Mouse (Mus musculus) gastrocnemius, adult 8-10 months (tissue): Measurements from ENCODE around the gene Slc26a8. TPM values are rescaled to one million over a fixed set of nuclear protein-coding genes. Genes with fewer than 3 reads are reported as not detected.

Experiments
- DNase-seq, 2 experiments: peaks; one replicate each; pipeline ENCODE4 v3.0.0; 2022; ENCODE audit warnings: low spot score in 2 of 2
- total RNA-seq, 4 experiments: library from RNA; stranded (reverse); gene quantifications; 2 replicates each; pipeline ENCODE4 v1.2.4; 2022

The Slc26a8 gene
- total RNA-seq, 4 experiments from 2014 or later = 0.10 to 0.63 (median 0.46) TPM; not detected in 1

DNA sequence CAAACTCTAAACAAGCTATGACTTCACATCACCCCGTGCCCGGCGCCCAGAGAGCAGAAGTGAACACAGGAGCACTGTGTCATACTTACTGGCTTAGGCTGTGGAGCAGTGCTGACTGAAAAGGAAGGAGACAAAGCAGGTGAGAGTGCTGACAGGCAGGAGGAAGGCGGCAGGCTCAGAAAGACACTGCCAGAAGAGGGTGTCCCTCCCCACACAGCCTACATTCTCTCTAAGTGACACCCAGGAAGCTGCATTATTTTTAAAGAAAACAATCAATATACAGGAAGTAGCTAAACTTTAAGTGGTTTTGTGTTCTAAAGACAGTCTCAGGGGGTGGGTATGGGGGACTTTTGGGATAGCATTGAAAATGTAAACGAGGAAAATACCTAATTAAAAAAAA, 89.3 kb downstream of the Slc26a8 start:
- DNase-seq = no peak

DNA sequence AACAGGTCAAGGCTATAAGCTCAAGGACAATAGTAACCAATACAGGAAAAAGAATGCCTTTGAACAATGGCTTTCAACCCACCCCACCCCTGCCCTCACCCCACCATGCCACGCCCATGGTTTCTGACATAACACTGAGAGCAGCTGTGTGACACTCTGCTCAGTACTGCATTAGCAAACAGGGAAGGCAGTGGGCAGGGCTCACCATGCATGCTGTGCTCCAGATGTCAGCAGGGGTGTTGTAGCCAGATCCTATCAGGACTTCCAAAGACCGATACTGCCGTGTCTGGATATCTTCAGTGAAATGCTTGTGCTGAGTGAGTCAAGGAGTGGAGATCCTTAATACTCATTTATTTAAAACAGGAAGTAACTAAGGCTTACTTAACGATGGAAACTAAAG, 96.1 kb downstream of the Slc26a8 start:
- no peak for DNase-seq

GRCm38 (mm10) chr17:28592998-28593397, 97.0 kb downstream of the Slc26a8 start:
- DNase-seq = peak; percentile 14 to 45

- no peak for DNase-seq
Observed at GRCm38 (mm10) chr17:28591476-28591875, 98.6 kb downstream of the Slc26a8 start.

- DNase-seq = no peak
Observed at GRCm38 (mm10) chr17:28590596-28590995, 99.4 kb downstream of the Slc26a8 start.

DNA sequence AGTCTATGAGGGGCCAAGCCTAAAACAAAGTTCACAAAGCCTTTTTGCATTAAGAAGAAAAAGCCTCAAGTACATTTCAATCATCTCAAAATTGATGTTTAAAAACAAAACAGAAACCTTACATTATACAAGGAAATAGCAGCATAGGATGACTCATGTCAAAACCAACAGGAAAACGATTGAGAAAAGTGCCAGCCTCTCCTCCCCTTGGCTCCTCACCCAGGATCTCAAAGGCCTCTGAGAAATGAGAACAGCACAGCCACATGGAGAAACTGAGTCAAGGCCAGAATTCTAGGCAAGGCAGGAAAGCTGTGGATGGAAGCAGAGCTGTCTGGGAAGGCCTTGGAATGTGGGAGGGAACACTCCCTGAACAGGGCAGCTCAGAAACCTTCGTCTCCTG, 101.4 kb downstream of the Slc26a8 start:
- DNase-seq = no peak

Other genes with a start within 250 kb of the Slc26a8 start
- 100 to 1,000 TPM in 1 of 4 experiments, 10 to 100 TPM in 3; 39.2 to 148 (median 53.2) TPM for gene Fkbp5, start 172.7 kb downstream of the Slc26a8 start, total RNA-seq
- gene Armc12, start 159.4 kb downstream of the Slc26a8 start, total RNA-seq = not detected
- gene Clpsl2, start 140.8 kb downstream of the Slc26a8 start, total RNA-seq = not detected
- not detected for gene Clps, start 129.5 kb downstream of the Slc26a8 start, total RNA-seq
- not detected for gene Lhfpl5, start 114.6 kb downstream of the Slc26a8 start, total RNA-seq
- 10 to 100 TPM; 23.1 to 29.4 (median 26.6) TPM for gene Srpk1, start 67.5 kb downstream of the Slc26a8 start, total RNA-seq
- gene Mapk14, start 1.1 kb upstream of the Slc26a8 start, total RNA-seq = 100 to 1,000 TPM; 107 to 121 (median 113) TPM
- 1 to 10 TPM in 1 of 4 experiments, under 1 TPM in 1, not detected in 2; 0.86 to 1.7 TPM for gene AC170998.1, start 35.9 kb upstream of the Slc26a8 start, total RNA-seq
- gene Mapk13, start 79.1 kb upstream of the Slc26a8 start, total RNA-seq = under 1 TPM in 1 of 4 experiments, not detected in 3; 0.34 TPM
- 10 to 100 TPM; 13.2 to 16.5 (median 16.3) TPM for gene Brpf3, start 110.9 kb upstream of the Slc26a8 start, total RNA-seq
- not detected for gene Pnpla1, start 168.2 kb upstream of the Slc26a8 start, total RNA-seq
- not detected for gene 4930539E08Rik, start 225.1 kb upstream of the Slc26a8 start, total RNA-seq